Mouse (Mus musculus) neutrophil, adult 5-6 weeks (primary cell): ENCODE data around the gene Usp11. TPM values are rescaled to one million over a fixed set of nuclear protein-coding genes. Genes with fewer than 3 reads are reported as not detected.
"Not testable (repeated sequence)": the region's sequence is repeated elsewhere in the genome, so short reads cannot be mapped to it uniquely, and the experiment has no call there.

Experiments
- ATAC-seq: fragments of 151-379, 151-347 bp; 2 replicates; pipeline ENCODE4 v1.8.0; 2017; ENCODE audit warnings: mild to moderate bottlenecking, moderate TSS enrichment; ENCODE audit not compliant: insufficient number of reproducible peaks, poor library complexity, low FRiP score, severe bottlenecking; ENCODE audit errors: extremely low read depth
- total RNA-seq: library from RNA; stranded (forward); fragments of 200-1000 nt; gene quantifications from 2 replicates; pipeline ENCODE4 v1.2.3, GENCODE M21; 2017

Gene Usp11
- 16.7 and 20.8 TPM in 2 replicates for total RNA-seq

GRCm38 (mm10) chrX:20703741-20704290 is at the start of gene Usp11:
Usp11 (plus strand) TSS chrX:20703906.
- ATAC-seq, result no peak

- ATAC-seq, result no peak
These were observed 46.1 kb upstream of the Usp11 start for GRCm38 (mm10) chrX:20657593-20657992.

- peak; percentile 78 for ATAC-seq
These were observed 45.6 kb upstream of the Usp11 start, which contains the start of gene Uba1 for GRCm38 (mm10) chrX:20658026-20658652. Uba1 (plus strand) TSS chrX:20658326.

GRCm38 (mm10) chrX:20658891-20659406 is 44.8 kb upstream of the Usp11 start:
- ATAC-seq, result no peak

- no peak for ATAC-seq
These were observed 41.4 kb upstream of the Usp11 start for GRCm38 (mm10) chrX:20662317-20662715.

GRCm38 (mm10) chrX:20662716-20663443 is 40.8 kb upstream of the Usp11 start:
- peak; percentile 88 for ATAC-seq

GRCm38 (mm10) chrX:20663444-20663790 is 40.3 kb upstream of the Usp11 start:
- no peak for ATAC-seq

GRCm38 (mm10) chrX:20687519-20688067 is 16.1 kb upstream of the Usp11 start, which contains the start of gene Cdk16:
Cdk16 (plus strand) TSS chrX:20687954.
- ATAC-seq, result peak; percentile 93

- ATAC-seq, result peak; percentile 73
These were observed 15.6 kb upstream of the Usp11 start for GRCm38 (mm10) chrX:20688068-20688547.

- no peak for ATAC-seq
These were observed 15.1 kb upstream of the Usp11 start for GRCm38 (mm10) chrX:20688615-20689014.

- no peak for ATAC-seq
These were observed 12.1 kb upstream of the Usp11 start for GRCm38 (mm10) chrX:20691566-20691965.

GRCm38 (mm10) chrX:20692616-20693015 is 11.1 kb upstream of the Usp11 start:
- no peak for ATAC-seq

- ATAC-seq, result no peak
These were observed 7.9 kb upstream of the Usp11 start for GRCm38 (mm10) chrX:20695842-20696241.

- ATAC-seq, result peak; percentile 88
These were observed 783 bp downstream of the Usp11 start for GRCm38 (mm10) chrX:20704295-20705082.

GRCm38 (mm10) chrX:20705083-20705402 is 1.3 kb downstream of the Usp11 start:
- no peak for ATAC-seq

- no peak for ATAC-seq
These were observed 25.0 kb downstream of the Usp11 start for GRCm38 (mm10) chrX:20728681-20729080.

- not testable (repeated sequence) for ATAC-seq
These were observed 26.3 kb downstream of the Usp11 start for GRCm38 (mm10) chrX:20730048-20730447.

- ATAC-seq, result no peak
These were observed 32.8 kb downstream of the Usp11 start for GRCm38 (mm10) chrX:20736479-20736878.

GRCm38 (mm10) chrX:20748829-20749228 is 45.1 kb downstream of the Usp11 start:
- no peak for ATAC-seq
